Comparison of ENCODE assay signal across 18 mouse cellular contexts in genomic region chr7:109954622-109955401, GRCm38 (mm10). TPM values are rescaled to one million over a fixed set of nuclear protein-coding genes. Genes with fewer than 3 reads are reported as not detected.
DNase-seq lines count a peak whose midpoint lies in the region; ATAC-seq and TF ChIP-seq lines count a peak whose summit lies in the region.
"Had no signal": no experiment of that assay in that cellular context is flagged by ENCODE, and none has a peak within 500 bp of the region (broad histone marks: within the 10 kb centered on the region; RNA-seq: fewer than 3 reads in every experiment).

No protein-coding gene starts in this region.

- peak overlapping the region; percentile 33; the same call in 1 of the 2 replicates for H3K9ac ChIP-seq in heart, embryonic 12.5 days
- H3K9ac ChIP-seq in lung, postnatal 0 days (replicated peaks; ENCODE audit: low read depth): 0 out of 2 replicates have a peak overlapping the region, but pooled peaks have one; percentile 2
- no peak overlapping the region for H3K9ac ChIP-seq in stomach, postnatal 0 days (ENCODE audit: low read length)
- no peak overlapping the region for H3K9ac ChIP-seq in forebrain, embryonic 16.5 days (replicated peaks; ENCODE audit: low read depth, low read length)
- H3K9ac ChIP-seq: embryonic facial prominence, embryonic 12.5 days; hindbrain, embryonic 15.5 days; neural tube, embryonic 15.5 days had no signal

- H3K4me2 ChIP-seq in heart, embryonic 12.5 days: no peak overlapping the region
- no peak overlapping the region for H3K4me2 ChIP-seq in lung, postnatal 0 days (replicated peaks; ENCODE audit: low read depth, low read length)
- no peak overlapping the region for H3K4me2 ChIP-seq in stomach, postnatal 0 days (replicated peaks; ENCODE audit: low read depth)
- H3K4me2 ChIP-seq in forebrain, embryonic 16.5 days (ENCODE audit: low read length): no peak overlapping the region
- H3K4me2 ChIP-seq: embryonic facial prominence, embryonic 12.5 days; hindbrain, embryonic 15.5 days; liver, embryonic 11.5 days; neural tube, embryonic 15.5 days had no signal

- no peak for TF ChIP-seq CTCF in lung, postnatal 0 days (IDR thresholded peaks at IDR 0.05)
- no peak for TF ChIP-seq CTCF in stomach, postnatal 0 days (IDR thresholded peaks at IDR 0.05; ENCODE audit: low read depth)

- H3K4me3 ChIP-seq in heart, embryonic 12.5 days: no peak overlapping the region
- no peak overlapping the region for H3K4me3 ChIP-seq in lung, postnatal 0 days (ENCODE audit: low read depth, low read length)
- no peak overlapping the region for H3K4me3 ChIP-seq in stomach, postnatal 0 days (ENCODE audit: low read depth, low read length)
- no peak overlapping the region for H3K4me3 ChIP-seq in forebrain, embryonic 16.5 days (replicated peaks; ENCODE audit: low read length)
- H3K4me3 ChIP-seq: embryonic facial prominence, embryonic 12.5 days; hindbrain, embryonic 15.5 days; megakaryocyte, embryonic 14.5 days; neural tube, embryonic 15.5 days had no signal

- H3K36me3 ChIP-seq in heart, embryonic 12.5 days: no peaks in the 10 kb centered on the region
- no peaks in the 10 kb centered on the region for H3K36me3 ChIP-seq in lung, postnatal 0 days (ENCODE audit: insufficient read depth, low read length)
- no peaks in the 10 kb centered on the region for H3K36me3 ChIP-seq in stomach, postnatal 0 days (ENCODE audit: control insufficient read depth, insufficient read depth, low read length)
- no peaks in the 10 kb centered on the region for H3K36me3 ChIP-seq in forebrain, embryonic 16.5 days (ENCODE audit: control insufficient read depth, insufficient read depth)
- H3K36me3 ChIP-seq: embryonic facial prominence, embryonic 12.5 days; hindbrain, embryonic 15.5 days; neural tube, embryonic 15.5 days had no signal

- H3K4me1 ChIP-seq in heart, embryonic 12.5 days (replicated peaks): peaks cover 42% of the 10 kb centered on the region
- H3K4me1 ChIP-seq in lung, postnatal 0 days (ENCODE audit: insufficient read depth, low read depth, low read length): peaks cover 15% of the 10 kb centered on the region; the same call in 1 of the 2 replicates
- no peaks in the 10 kb centered on the region for H3K4me1 ChIP-seq in stomach, postnatal 0 days (replicated peaks; ENCODE audit: control insufficient read depth, insufficient read depth)
- peaks cover 26% of the 10 kb centered on the region for H3K4me1 ChIP-seq in forebrain, embryonic 16.5 days (replicated peaks; ENCODE audit: control insufficient read depth, insufficient read depth, low read length)

- H3K9me3 ChIP-seq in heart, embryonic 12.5 days (replicated peaks): no peaks in the 10 kb centered on the region
- no peaks in the 10 kb centered on the region for H3K9me3 ChIP-seq in lung, postnatal 0 days (ENCODE audit: low read length)
- H3K9me3 ChIP-seq in stomach, postnatal 0 days (ENCODE audit: control insufficient read depth, low read length): no peaks in the 10 kb centered on the region
- no peaks in the 10 kb centered on the region for H3K9me3 ChIP-seq in forebrain, embryonic 16.5 days (ENCODE audit: control insufficient read depth, low read length)
- H3K9me3 ChIP-seq: embryonic facial prominence, embryonic 12.5 days; hindbrain, embryonic 15.5 days; megakaryocyte, embryonic 14.5 days; neural tube, embryonic 15.5 days had no signal

- H3K27me3 ChIP-seq in heart, embryonic 12.5 days (replicated peaks): no peaks in the 10 kb centered on the region
- H3K27me3 ChIP-seq in lung, postnatal 0 days (replicated peaks; ENCODE audit: insufficient read depth, low read length): no peaks in the 10 kb centered on the region
- H3K27me3 ChIP-seq in stomach, postnatal 0 days (ENCODE audit: control insufficient read depth, insufficient read depth, low read length): no peaks in the 10 kb centered on the region
- H3K27me3 ChIP-seq in forebrain, embryonic 16.5 days (replicated peaks; ENCODE audit: control insufficient read depth, insufficient read depth, low read length): no peaks in the 10 kb centered on the region
- H3K27me3 ChIP-seq: embryonic facial prominence, embryonic 12.5 days; hindbrain, embryonic 15.5 days; megakaryocyte, embryonic 14.5 days; neural tube, embryonic 15.5 days had no signal

- peak; percentile 68 for TF ChIP-seq EP300 in lung, postnatal 0 days (IDR thresholded peaks at IDR 0.05)
- no peak for TF ChIP-seq EP300 in stomach, postnatal 0 days (optimal IDR thresholded peaks at IDR 0.05)

- no peak for ATAC-seq in heart, embryonic 12.5 days (ENCODE audit: insufficient number of reproducible peaks, low FRiP score)
- peak; percentile 73 for ATAC-seq in lung, postnatal 0 days
- no peak for ATAC-seq in stomach, postnatal 0 days (ENCODE audit: low FRiP score, low TSS enrichment)
- ATAC-seq in forebrain, embryonic 16.5 days: no peak
- ATAC-seq: activated CD4-positive, CD25-positive, alpha-beta regulatory T cell, adult 4 months; CD4-positive, CD25-positive, alpha-beta regulatory T cell, adult 4 months had no signal

- no peak for DNase-seq in heart, adult 8-10 months (ENCODE audit: low spot score)
- peak; percentile 76 for DNase-seq in lung, postnatal 0 days (ENCODE audit: low spot score)
- DNase-seq in lung, postnatal 14 days: no peak
- peak; percentile 41 to 43 for DNase-seq in kidney, adult 8-10 months
- DNase-seq in stomach, postnatal 0 days (ENCODE audit: low spot score): no peak
- no peak for DNase-seq in left cerebral cortex, postnatal 14 days (ENCODE audit: low spot score in 2 of 2)
- DNase-seq: layer of hippocampus, adult 9-11 months; right cerebral cortex, adult 18-20 months; thymus, postnatal 4 days had no signal

- intact Hi-C loops in left cerebral cortex, postnatal 14 days (cut with DNase I): no loop called here

- 52% methylated on average over 6 of the region's 6 CpGs for WGBS in heart, embryonic 12.5 days
- 36% methylated on average over 6 of the region's 6 CpGs for WGBS in lung, postnatal 0 days
- 52% methylated on average over 6 of the region's 6 CpGs for WGBS in stomach, postnatal 0 days
- 73% methylated on average over 6 of the region's 6 CpGs for WGBS in forebrain, embryonic 16.5 days

- no peak overlapping the region for H3K27ac ChIP-seq in heart, embryonic 12.5 days (ENCODE audit: poor library complexity, severe bottlenecking)
- peak overlapping the region; percentile 49 for H3K27ac ChIP-seq in lung, postnatal 0 days (ENCODE audit: low read length)
- H3K27ac ChIP-seq in stomach, postnatal 0 days (replicated peaks): 0 out of 2 replicates have a peak overlapping the region, but pooled peaks have one; percentile 6
- H3K27ac ChIP-seq in forebrain, embryonic 16.5 days (ENCODE audit: low read length): no peak overlapping the region
- H3K27ac ChIP-seq: embryonic facial prominence, embryonic 12.5 days; hindbrain, embryonic 15.5 days; neural tube, embryonic 15.5 days had no signal

RNA-seq across cellular contexts. Expression of gene Dennd5a, which starts 5.5 kb away (rescaled TPM):
- 50.3 and 52.2 TPM in 2 replicates for polyA plus RNA-seq in heart, embryonic 12.5 days (2016; fragmentation: Nextera tagmentation; extraction: Ambion mirVana)
- 100 to 1,000 TPM; 128 to 158 (median 144) TPM for total RNA-seq in heart, adult 8-10 months (2022)
- 36.4 and 40.1 TPM in 2 replicates for polyA plus RNA-seq in lung, postnatal 0 days (2015; fragmentation: Nextera tagmentation; extraction: Ambion mirVana)
- 13.8 and 14.5 TPM in 2 replicates for polyA plus RNA-seq in stomach, postnatal 0 days (2015; fragmentation: Nextera tagmentation; extraction: Ambion mirVana)
- 100 to 1,000 TPM; 182 to 186 TPM for total RNA-seq in left cerebral cortex, postnatal 14 days (2021)
- 42.2 and 47.7 TPM in 2 replicates for polyA plus RNA-seq in forebrain, embryonic 16.5 days (2015; fragmentation: Nextera tagmentation; extraction: Ambion mirVana)

RNA-seq across cellular contexts. Expression of gene Tmem41b, which starts 31.9 kb away (rescaled TPM):
- 56.9 and 63.5 TPM in 2 replicates for polyA plus RNA-seq in heart, embryonic 12.5 days (2016; fragmentation: Nextera tagmentation; extraction: Ambion mirVana)
- total RNA-seq in heart, adult 8-10 months (2022): 10 to 100 TPM; 41.0 to 55.2 (median 45.0) TPM
- polyA plus RNA-seq in lung, postnatal 0 days (2015; fragmentation: Nextera tagmentation; extraction: Ambion mirVana): 71.9 and 75.3 TPM in 2 replicates
- polyA plus RNA-seq in stomach, postnatal 0 days (2015; fragmentation: Nextera tagmentation; extraction: Ambion mirVana): 85.5 and 88.5 TPM in 2 replicates
- total RNA-seq in left cerebral cortex, postnatal 14 days (2021): 10 to 100 TPM; 54.7 to 55.1 TPM
- polyA plus RNA-seq in forebrain, embryonic 16.5 days (2015; fragmentation: Nextera tagmentation; extraction: Ambion mirVana): 68.4 and 70.2 TPM in 2 replicates

Comparison
In these comparisons a context has a peak if more than half of its experiments do, and no peak if none do; other contexts are left out.
1. DNase-seq: peak in lung, postnatal 0 days (single experiment) and kidney, adult 8-10 months (2 of 2); none in heart, adult 8-10 months (single experiment), lung, postnatal 14 days (single experiment), stomach, postnatal 0 days (single experiment) and left cerebral cortex, postnatal 14 days (0 of 2).
2. H3K27ac ChIP-seq: peak in lung, postnatal 0 days (single experiment) and stomach, postnatal 0 days (single experiment); none in heart, embryonic 12.5 days (single experiment) and forebrain, embryonic 16.5 days (single experiment).
3. H3K9ac ChIP-seq: peak in heart, embryonic 12.5 days (single experiment) and lung, postnatal 0 days (single experiment); none in stomach, postnatal 0 days (single experiment) and forebrain, embryonic 16.5 days (single experiment).